Mouse (Mus musculus): ENCODE measurements around the gene Gata3.

Gene Gata3

DNA sequence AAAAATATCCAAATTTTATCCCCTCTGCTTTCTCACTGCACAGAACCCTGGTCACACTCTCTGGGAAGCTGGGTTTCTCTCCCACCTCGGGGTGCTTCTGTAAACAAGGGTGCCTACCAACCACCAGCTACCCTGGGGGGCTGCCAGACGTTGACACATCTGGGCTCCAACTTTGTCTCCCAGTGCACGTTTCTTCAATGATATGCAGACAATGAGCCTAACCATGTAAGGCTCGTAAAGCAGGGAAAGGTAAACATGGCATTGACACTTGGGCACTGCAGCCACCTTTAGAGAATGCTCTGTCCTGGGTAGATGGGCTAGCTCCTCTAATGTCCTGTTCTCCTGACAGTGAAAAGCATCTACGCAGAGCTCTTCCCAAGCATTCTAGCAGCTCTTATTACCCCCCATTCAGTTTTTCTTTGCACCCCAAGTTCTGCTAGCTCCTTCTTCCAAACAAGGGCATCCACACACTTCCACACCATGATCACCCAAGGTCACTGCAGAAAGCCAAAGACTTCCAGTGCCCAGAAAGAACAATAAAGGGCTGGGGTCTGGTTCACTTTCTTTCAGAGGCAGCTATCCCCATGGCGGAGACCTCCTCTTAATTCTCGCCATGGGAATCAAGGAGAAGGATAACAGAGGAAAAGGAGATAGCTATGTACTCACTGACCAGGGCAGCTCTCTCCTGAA lies 2.8 kb downstream of the Gata3 start:
- in situ Hi-C loops (cut with MboI, MseI): loop anchor here (10.0 kb wide), 1 partner anchor 1648 kb away; no protein-coding TSS in a partner anchor

DNA sequence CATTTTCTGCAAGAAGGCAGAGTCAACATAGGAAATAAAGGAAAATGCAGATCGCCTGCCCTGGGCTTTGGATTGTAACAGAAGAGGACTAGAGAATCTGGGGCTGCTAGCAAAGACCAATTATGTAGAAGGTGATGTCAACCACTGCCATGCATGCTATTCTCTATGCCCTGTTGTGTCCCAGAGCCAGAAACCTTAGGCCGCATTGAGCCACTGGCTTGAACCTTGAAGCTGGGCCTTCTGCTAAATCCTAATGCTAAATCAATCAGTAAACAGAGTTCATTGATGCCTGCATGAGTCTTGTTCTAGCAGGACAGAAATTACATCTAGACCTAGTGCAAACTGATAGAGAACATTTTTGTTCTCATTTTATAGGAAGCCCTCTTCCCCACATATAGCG lies 3.8 kb downstream of the Gata3 start:
- in situ Hi-C loops (cut with MboI, MseI): loop anchor here (10.0 kb wide), 1 partner anchor 1649 kb away; no protein-coding TSS in a partner anchor

DNA sequence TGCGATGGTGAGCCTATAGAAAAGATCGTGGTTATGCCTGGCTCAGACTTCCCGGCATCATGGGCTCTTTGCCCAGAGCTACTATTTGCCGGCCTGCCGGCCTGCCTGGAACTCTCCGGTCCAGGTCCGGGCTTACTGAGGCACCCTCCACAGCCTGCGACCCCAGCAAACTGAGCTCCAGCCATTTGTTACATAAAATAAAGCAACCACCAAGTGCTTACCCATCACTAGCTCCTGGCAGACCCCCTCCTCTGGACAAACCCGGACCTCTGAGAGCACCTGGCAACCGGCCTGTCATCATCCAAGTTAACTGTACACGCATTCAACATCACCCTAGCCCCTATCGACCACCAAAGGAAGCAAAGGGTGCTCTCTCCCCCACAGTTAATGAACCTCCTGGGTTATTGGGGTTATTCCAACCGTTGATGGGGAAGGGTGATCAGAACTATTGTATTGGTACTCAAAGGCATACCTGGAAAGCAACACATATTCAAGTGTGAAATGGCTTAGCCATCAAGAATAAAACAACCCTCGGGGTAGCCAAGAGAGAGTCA lies 4.5 kb downstream of the Gata3 start:
- in situ Hi-C loops (cut with MboI, MseI): loop anchor here (10.0 kb wide), 1 partner anchor 1650 kb away; no protein-coding TSS in a partner anchor

DNA sequence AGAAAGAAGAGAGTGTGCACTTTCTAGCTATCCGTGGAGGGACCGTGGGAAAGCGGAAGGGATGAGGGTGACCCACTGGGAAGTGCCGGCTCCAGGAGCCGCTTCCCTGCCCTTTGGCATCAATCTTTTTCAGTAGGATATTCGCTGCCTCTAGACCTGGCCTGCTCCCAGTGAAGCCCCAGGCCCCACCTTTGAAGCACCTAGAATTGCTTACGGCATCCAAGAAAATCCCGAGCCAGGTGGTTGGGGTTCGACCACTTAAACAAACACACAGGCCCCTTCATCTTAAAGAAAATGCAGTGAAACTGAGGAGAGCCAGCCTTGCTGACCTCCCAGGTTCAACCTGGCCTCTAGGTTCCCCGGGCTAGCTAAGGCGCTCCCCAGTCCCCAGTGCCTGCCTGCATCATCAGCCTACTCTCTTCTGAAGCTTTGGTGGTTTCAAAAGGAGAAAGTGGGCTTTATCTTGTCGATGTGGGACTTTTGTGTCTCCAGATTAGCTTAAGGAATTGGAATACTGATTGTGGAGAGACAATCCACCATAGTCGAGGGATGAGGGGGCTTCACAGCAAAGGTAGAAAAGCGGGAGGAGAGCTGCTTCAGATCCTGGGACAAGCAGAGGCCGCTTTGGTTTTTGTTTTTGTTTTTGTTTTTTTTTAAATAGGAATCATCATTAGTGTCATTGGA lies 5.2 kb downstream of the Gata3 start:
- in situ Hi-C loops (cut with MboI, MseI): loop anchor here (10.0 kb wide), 1 partner anchor 1650 kb away; no protein-coding TSS in a partner anchor

- in situ Hi-C loops (cut with MboI, MseI): loop anchor here (10.0 kb wide), 1 partner anchor 1651 kb away; no protein-coding TSS in a partner anchor
Measured at GRCm38 (mm10) chr2:9883803-9884532, 5.9 kb downstream of the Gata3 start.

DNA sequence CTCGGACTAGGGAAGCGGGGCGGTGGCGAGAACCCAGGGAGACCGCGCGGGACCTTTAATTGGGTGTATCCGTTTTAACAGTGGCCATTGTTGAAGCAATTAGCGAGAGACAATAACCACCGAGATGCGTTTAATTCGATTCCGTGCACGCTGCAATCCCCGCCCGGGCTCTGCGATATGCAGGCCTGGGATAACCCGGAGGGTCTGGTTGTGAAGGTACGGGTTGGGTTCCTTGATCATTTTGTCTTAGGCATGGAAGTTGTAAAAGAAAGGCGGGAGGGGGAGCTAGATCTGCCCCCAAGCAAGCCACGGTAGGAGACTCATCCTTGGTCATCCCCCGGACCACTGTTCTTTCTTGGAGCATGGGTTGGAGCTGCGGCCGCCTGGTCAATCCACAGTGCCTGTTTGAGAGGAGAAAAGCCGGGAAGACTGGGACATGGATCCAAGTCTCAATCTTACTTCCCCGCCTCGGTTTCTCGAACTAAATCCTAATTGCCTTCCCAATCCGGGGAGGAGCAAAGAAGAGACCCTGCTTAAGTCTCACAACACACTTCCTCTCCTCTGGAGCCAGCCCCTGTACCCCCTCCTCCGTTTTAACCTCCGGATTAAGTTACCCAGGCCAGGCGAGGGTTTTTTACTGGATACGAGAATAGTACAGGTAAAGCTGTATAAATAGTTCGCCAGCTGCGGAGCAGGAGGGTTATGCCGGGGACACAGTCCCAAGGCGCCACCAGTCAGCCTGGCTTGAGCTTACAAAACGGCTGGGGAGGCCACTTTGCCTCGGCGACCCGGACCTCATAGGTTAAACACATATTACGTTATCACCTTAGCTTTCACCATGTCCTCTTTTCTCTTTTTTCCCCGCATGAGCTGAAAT lies 6.7 kb downstream of the Gata3 start:
- in situ Hi-C loops (cut with MboI, MseI): loop anchor here (10.0 kb wide), 1 partner anchor 1652 kb away; no protein-coding TSS in a partner anchor

DNA sequence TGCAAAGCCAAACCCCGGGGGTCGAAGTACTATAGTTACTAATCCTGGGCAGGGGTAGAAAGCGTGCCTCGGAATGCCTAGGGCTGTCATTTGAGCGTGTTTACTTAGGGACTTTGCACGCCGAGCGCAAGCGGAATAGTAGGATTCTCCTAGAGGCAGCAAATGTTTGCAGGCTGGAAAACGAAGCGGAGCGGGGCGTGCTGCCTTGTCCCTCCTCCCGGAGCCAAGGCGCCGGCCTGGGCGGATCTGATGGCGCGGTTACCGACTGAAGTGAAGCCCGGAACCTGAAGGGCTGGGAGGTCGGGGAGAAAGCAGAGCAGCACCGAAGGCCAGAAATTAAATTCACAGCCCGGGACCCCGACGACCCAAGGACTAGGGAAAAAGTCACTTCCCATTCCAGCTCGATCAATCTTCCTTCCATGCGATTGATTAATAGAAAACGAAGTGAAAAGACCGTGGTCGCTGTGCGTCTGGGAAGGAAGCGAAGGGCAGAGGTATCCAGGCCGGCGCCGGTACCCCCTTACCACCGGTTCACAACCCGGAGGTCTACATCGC lies 7.4 kb downstream of the Gata3 start:
- in situ Hi-C loops (cut with MboI, MseI): loop anchor here (10.0 kb wide), 1 partner anchor 1652 kb away; no protein-coding TSS in a partner anchor

- in situ Hi-C loops (cut with MboI, MseI): loop anchor here (10.0 kb wide), 1 partner anchor 1653 kb away; no protein-coding TSS in a partner anchor
Measured at GRCm38 (mm10) chr2:9881611-9882023, 8.2 kb downstream of the Gata3 start.

GRCm38 (mm10) chr2:9881051-9881591 lies 8.7 kb downstream of the Gata3 start, which contains the start of gene 4930412O13Rik:
Gene 4930412O13Rik (plus strand): TSS chr2:9881252.
- in situ Hi-C loops (cut with MboI, MseI): loop anchor here (10.0 kb wide), 1 partner anchor 1654 kb away; no protein-coding TSS in a partner anchor

GRCm38 (mm10) chr2:9880271-9880670 lies 9.6 kb downstream of the Gata3 start:
- in situ Hi-C loops (cut with MboI, MseI): loop anchor here (10.0 kb wide), 1 partner anchor 1655 kb away; no protein-coding TSS in a partner anchor

DNA sequence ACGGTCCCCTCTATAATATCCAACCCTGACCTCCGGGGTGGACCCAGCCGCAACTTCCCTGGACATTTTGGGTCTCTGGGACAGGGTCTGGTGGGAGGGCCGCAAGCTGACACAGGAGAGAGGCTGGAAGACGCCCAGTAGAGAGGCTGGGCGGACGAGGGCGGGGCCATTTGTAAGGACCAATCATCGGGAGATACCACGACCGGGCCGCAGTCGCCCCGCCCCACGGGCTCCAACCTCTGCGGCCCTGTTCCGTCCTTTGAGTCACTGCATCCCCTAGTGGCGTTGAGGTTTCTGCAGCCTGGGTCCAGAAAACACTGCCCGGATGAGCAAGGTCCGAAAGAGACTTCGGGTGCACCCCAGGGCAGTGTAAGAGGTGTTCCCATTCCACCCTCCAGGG lies 10.3 kb downstream of the Gata3 start:
- in situ Hi-C loops (cut with MboI, MseI): no loop called here

- in situ Hi-C loops (cut with MboI, MseI): no loop called here
Measured at GRCm38 (mm10) chr2:9879092-9879491, 10.7 kb downstream of the Gata3 start.

DNA sequence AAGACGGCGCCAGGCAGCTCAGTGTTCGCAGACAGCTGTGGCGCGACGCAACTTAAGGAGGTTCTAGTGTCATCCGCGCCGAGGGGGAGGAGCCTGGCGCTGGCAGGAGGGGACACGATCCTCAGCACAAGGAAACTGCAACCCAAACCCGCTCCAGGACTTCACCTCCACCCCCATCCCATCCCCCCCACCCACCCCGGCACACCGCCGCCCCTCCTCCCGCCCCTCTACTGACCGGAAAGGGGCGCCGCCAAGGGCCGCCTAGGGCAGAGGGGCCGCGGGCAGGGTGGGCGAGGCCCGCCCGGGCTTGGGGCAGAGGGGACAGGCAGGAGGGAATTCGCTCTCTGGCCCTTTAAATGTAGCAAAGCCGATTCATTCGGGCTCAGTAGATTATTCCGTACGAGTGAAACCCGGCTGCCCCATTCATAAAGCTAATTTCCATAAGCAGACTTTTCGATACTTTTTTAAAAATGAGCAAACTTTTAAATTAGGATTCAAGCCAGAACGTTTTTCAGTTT lies 11.2 kb downstream of the Gata3 start:
- in situ Hi-C loops (cut with MboI, MseI): no loop called here

DNA sequence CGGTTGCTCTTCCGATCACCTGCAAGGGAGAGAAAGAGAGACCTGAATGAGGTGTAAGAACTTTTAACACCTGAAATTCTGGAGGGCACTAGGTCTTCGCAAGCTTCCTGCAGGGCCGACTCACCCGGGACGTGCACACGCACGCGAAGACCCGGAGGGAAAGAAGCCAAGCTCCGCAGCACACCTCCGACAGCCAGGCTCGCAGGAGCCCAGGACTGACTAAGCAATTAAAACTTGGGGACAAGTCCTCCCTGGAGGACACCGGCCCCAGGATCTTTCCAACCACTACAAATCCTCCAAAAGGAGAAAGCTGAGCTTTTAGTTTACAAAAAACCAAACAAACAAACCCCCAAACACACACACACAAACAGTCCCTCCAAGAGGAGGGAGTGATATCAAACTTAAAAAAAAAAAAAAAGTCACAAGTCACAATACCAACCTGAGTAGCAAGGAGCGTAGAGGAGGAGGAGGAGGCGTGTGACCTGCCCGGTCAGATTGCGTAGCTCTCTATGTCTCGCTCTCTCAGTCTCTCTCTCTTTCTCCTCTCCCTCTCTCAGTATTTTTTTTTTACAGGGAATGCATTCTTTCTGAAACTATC lies 11.8 kb downstream of the Gata3 start:
- in situ Hi-C loops (cut with MboI, MseI): no loop called here

- in situ Hi-C loops (cut with MboI, MseI): no loop called here
Measured at GRCm38 (mm10) chr2:9877326-9877690, 12.5 kb downstream of the Gata3 start.

DNA sequence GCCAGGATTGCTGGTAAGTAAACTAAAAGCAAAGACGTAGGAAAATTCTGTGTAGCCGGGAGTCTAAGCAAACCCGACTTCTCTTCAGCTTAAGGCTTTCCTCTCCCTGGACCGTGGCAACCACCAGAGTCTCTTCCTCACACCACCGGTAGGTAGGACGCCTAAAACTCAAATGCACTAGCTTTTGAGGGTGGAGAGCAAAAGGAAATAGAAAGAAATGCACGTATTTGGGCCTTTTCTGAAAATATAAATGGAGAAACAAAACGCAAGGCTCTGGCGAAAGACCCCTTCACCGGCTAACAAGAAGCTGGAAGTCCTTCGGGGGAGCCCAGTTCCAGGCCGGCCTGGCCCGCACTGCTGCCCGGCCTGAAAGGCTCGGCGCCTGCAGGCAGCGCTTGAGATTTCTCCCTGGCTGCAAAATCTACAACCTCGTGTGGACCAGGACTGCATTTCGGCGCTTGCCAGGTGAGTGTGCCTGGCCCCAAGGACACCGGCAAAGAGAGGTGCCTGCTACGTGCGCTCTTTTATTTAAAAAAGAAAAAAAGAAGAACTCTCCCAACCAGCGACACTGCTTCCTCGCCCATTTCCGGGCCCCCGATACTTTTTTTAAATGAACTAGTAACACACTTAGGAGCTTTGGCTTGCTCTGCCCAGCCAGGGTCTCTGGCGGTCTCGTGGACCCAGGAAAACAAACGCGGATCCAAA lies 13.1 kb downstream of the Gata3 start:
- in situ Hi-C loops (cut with MboI, MseI): no loop called here

- in situ Hi-C loops (cut with MboI, MseI): no loop called here
Measured at GRCm38 (mm10) chr2:9875676-9876357, 14.0 kb downstream of the Gata3 start.

- in situ Hi-C loops (cut with MboI, MseI): no loop called here
Measured at GRCm38 (mm10) chr2:9875220-9875619, 14.6 kb downstream of the Gata3 start.

All from T-helper 2 cell (primary cell).